Mouse (Mus musculus) MEL (cell line): ENCODE measurements at regions not wholly inside any gene's neighbourhood (a gene's known extent, or its start where the extent isn't known, plus 50 kb on each side); places are given as distances from the start of the nearest gene placed in this dataset.

ENCODE experiments used
- CTCF ChIP-seq, 3 experiments: IDR thresholded peaks in 2 of 3; conservative IDR thresholded peaks in 1 of 3; 2 replicates each; pipeline ENCODE4 v1.5.1; 2011 to 2012; ENCODE audit warnings: low read length in 3 of 3, low read depth in 2 of 3, mild to moderate bottlenecking in 2 of 3, improper control_type of control experiment in 1 of 3, inconsistent platforms in 1 of 3, mixed read lengths in 1 of 3, moderate library complexity in 1 of 3; ENCODE audit not compliant: control insufficient read depth in 1 of 3, insufficient read depth in 1 of 3, poor library complexity in 1 of 3, severe bottlenecking in 1 of 3
- E2F4 ChIP-seq: IDR thresholded peaks from 2 replicates; pipeline ENCODE4 v1.6.1; 2011; ENCODE audit warnings: low read depth, low read length, improper control_type of control experiment, borderline replicate concordance
- EP300 ChIP-seq, 2 experiments: IDR thresholded peaks; 2 replicates each; pipeline ENCODE4 v1.6.1; 2011; ENCODE audit warnings: improper control_type of control experiment in 2 of 2, low read length in 2 of 2, low read depth in 1 of 2, mild to moderate bottlenecking in 1 of 2
- MAFK ChIP-seq: IDR thresholded peaks from 2 replicates; pipeline ENCODE4 v1.6.1; 2011; ENCODE audit warnings: low read depth, mild to moderate bottlenecking, low read length, improper control_type of control experiment, borderline replicate concordance
- MAX ChIP-seq: IDR thresholded peaks from 2 replicates; pipeline ENCODE4 v1.6.1; 2011; ENCODE audit warnings: low read length, improper control_type of control experiment
- POLR2A ChIP-seq, 2 experiments: IDR thresholded peaks; 2 replicates each; pipeline ENCODE4 v1.6.1; 2011 to 2012; ENCODE audit warnings: low read length in 2 of 2, mild to moderate bottlenecking in 2 of 2, control low read depth in 1 of 2, improper control_type of control experiment in 1 of 2, low read depth in 1 of 2, moderate library complexity in 1 of 2; ENCODE audit not compliant: control insufficient read depth in 1 of 2, insufficient read depth in 1 of 2, poor library complexity in 1 of 2
- SMC3 ChIP-seq: IDR thresholded peaks from 2 replicates; pipeline ENCODE4 v1.6.1; 2011; ENCODE audit warnings: low read depth, low read length, improper control_type of control experiment
- TCF12 ChIP-seq: IDR thresholded peaks from 2 replicates; pipeline ENCODE4 v1.6.1; 2014; ENCODE audit warnings: low read depth, mild to moderate bottlenecking, inconsistent platforms, low read length, improper control_type of control experiment, moderate library complexity

GRCm38 (mm10) chr17:67509091-67509618, 123.4 kb downstream of the Lrrc30 start:
- TF ChIP-seq CTCF (IDR thresholded peaks at IDR 0.05 in 2 of 3, conservative IDR thresholded peaks at IDR 0.05 in 1 of 3; ENCODE audit: control insufficient read depth in 1 of 3, insufficient read depth in 1 of 3, low read depth in 2 of 3, low read length in 3 of 3, poor library complexity in 1 of 3, severe bottlenecking in 1 of 3) (no peak), E2F4 (no peak), POLR2A (IDR thresholded peaks at IDR 0.05; ENCODE audit: control insufficient read depth in 1 of 2, insufficient read depth in 1 of 2, low read depth in 1 of 2, low read length in 2 of 2, poor library complexity in 1 of 2) (no peak), TCF12 (no peak), MAX (no peak), MAFK (no peak), EP300 (IDR thresholded peaks at IDR 0.05; ENCODE audit: low read depth in 1 of 2, low read length in 2 of 2) (no peak), SMC3 (no peak)
